Mouse (Mus musculus) testis, adult 2 months (tissue): Measurements from ENCODE around the gene Aes. TPM values are rescaled to one million over a fixed set of nuclear protein-coding genes. Genes with fewer than 3 reads are reported as not detected.

Source experiments
- H3K27ac ChIP-seq: fragments of 200-500 bp; 2 replicates; pipeline ENCODE4 v1.5.1; 2012; ENCODE audit warnings: low read depth, low read length; ENCODE audit not compliant: control insufficient read depth, insufficient read depth
- H3K27me3 ChIP-seq: fragments of 200-500 bp; 2 replicates; pipeline ENCODE4 v1.6.1; 2012; ENCODE audit warnings: mild to moderate bottlenecking, low read length, moderate library complexity; ENCODE audit not compliant: control insufficient read depth, insufficient read depth
- H3K36me3 ChIP-seq: fragments of 200-500 bp; 2 replicates; pipeline ENCODE4 v1.6.1; 2012; ENCODE audit warnings: mild to moderate bottlenecking, low read length; ENCODE audit not compliant: control insufficient read depth, insufficient read depth
- H3K4me1 ChIP-seq: fragments of 200-500 bp; 2 replicates; pipeline ENCODE4 v1.6.1; 2012; ENCODE audit warnings: low read length; ENCODE audit not compliant: control insufficient read depth, insufficient read depth
- H3K4me3 ChIP-seq: fragments of 200-500 bp; 2 replicates; pipeline ENCODE4 v1.5.1; 2012; ENCODE audit warnings: low read depth, mild to moderate bottlenecking, low read length, moderate library complexity, mixed read lengths; ENCODE audit not compliant: control insufficient read depth
- CTCF ChIP-seq: fragments of 200-500 bp; IDR thresholded peaks from 2 replicates; pipeline ENCODE4 v1.5.1; 2012; ENCODE audit warnings: low read depth, mild to moderate bottlenecking, inconsistent platforms, low read length, moderate library complexity; ENCODE audit not compliant: control insufficient read depth, insufficient read depth, insufficient replicate concordance
- POLR2A ChIP-seq: fragments of 200-500 bp; IDR thresholded peaks from 2 replicates; pipeline ENCODE4 v1.6.1; 2012; ENCODE audit warnings: low read depth, mild to moderate bottlenecking, inconsistent platforms, low read length, moderate library complexity; ENCODE audit not compliant: control insufficient read depth
- polyA plus RNA-seq: library from polyadenylated mRNA; depleted of rRNA; stranded (reverse); fragments of >200 nt; gene quantifications from 2 replicates; pipeline ENCODE4 v1.2.3, GENCODE M21; 2012

Aes gene
- polyA plus RNA-seq, 1 experiment = 154 TPM

GRCm38 (mm10) chr10:81598342-81598741 is 39.1 kb downstream of the Aes start:
- no peak overlapping the region for H3K4me3 ChIP-seq
- peaks cover 21% of the 10 kb centered on the region for H3K4me1 ChIP-seq
- H3K27ac ChIP-seq = no peak overlapping the region
- TF ChIP-seq POLR2A (no peak), CTCF (no peak)
- H3K36me3 ChIP-seq = no peaks in the 10 kb centered on the region
- no peaks in the 10 kb centered on the region for H3K27me3 ChIP-seq

- no peak for TF ChIP-seq CTCF
- no peak for TF ChIP-seq POLR2A
- Histone ChIP-seq H3K4me1 (peaks cover 21% of the 10 kb centered on the region), H3K27me3 (no peaks in the 10 kb centered on the region), H3K4me3 (no peak overlapping the region), H3K36me3 (no peaks in the 10 kb centered on the region), H3K27ac (no peak overlapping the region)
These were observed 39.6 kb downstream of the Aes start for GRCm38 (mm10) chr10:81598871-81599270.

- Histone ChIP-seq H3K4me3 (no peak overlapping the region), H3K27me3 (no peaks in the 10 kb centered on the region), H3K4me1 (peaks cover 21% of the 10 kb centered on the region), H3K36me3 (no peaks in the 10 kb centered on the region), H3K27ac (no peak overlapping the region)
- TF ChIP-seq CTCF (no peak), POLR2A (no peak)
These were observed 40.3 kb downstream of the Aes start for GRCm38 (mm10) chr10:81599630-81600029.

DNA sequence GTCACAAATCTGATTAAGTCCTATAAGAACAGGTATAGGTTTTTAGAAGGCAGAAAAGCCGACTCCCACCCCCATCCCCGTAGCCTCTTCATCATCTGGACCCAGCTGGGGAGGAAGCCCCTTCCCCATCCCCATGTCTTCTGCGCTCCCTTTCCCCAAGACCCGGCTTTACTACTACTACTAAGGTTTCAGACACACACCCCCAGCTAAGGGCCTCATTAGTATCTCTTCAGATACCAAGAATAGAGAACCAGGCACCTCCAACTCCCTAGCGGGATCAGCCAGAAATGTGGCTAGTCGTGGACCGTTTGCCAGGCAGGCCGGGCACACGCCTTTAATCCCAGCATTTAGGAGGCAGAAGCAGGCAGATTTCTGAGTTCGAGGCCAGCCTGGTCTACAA is 40.8 kb downstream of the Aes start:
- Histone ChIP-seq H3K36me3 (no peaks in the 10 kb centered on the region), H3K4me3 (no peak overlapping the region), H3K27ac (no peak overlapping the region), H3K4me1 (peaks cover 25% of the 10 kb centered on the region), H3K27me3 (no peaks in the 10 kb centered on the region)
- TF ChIP-seq CTCF (no peak), POLR2A (no peak)

DNA sequence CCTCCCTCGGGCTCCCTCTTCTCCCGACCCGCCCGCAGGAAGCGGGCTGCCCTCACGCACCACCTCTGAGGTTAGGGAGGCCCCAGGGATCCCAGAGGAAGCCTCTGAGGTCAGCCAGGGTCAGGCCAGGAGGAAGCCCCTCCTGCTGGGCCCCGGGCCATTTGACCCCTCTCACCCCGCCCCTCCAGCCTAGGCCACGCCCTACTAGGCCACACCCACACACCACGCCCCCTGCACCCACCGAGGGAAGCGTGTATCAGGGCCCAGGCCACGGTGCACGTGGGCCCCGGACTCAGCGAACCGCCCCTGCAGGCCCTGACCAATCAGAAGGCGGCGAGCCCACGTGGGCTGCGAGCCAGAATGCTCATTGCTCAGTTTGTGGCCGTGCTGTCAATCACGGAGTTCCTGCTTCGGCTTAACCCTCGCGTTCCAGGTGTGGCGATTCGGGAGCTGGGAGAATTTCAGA is 41.5 kb downstream of the Aes start, which contains the start of gene Tle6:
Gene Tle6, minus strand, starts transcription at position 336 of the 466 bp plus-strand sequence.
- Histone ChIP-seq H3K36me3 (no peaks in the 10 kb centered on the region), H3K4me1 (peaks cover 21% of the 10 kb centered on the region), H3K4me3 (peak within 1 kb of the TSS; percentile 70), H3K27me3 (no peaks in the 10 kb centered on the region), H3K27ac (peak within 1 kb of the TSS; percentile 73)
- TF ChIP-seq CTCF (no peak), POLR2A (0 out of 2 replicates have a peak, but pooled peaks have one; percentile 30)

DNA sequence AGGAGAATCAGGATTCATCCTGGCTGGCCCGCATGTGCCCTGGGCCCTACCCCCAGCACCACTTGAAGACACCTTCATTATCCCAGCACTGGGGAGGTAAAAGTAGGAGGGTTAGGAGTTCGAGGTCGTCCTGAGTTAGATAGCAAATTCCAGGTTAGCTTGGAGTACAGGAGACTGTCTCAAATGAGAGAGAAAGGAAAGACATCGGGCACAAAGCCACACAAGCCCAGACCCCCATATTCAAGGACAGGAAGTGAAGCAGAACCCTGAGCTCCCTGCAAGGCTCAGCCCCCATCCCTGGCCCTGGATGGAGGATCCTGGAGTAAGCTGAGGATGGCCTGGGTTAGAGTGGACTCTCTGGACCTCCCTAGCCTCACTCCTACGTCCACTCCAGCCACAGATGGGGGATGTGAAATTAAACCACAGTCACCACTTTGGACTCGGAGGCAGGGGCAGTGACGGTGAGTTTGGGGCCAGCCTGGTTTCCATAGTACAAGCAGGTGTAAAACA is 42.2 kb downstream of the Aes start:
- peaks cover 23% of the 10 kb centered on the region for H3K4me1 ChIP-seq
- H3K36me3 ChIP-seq = no peaks in the 10 kb centered on the region
- H3K27me3 ChIP-seq = no peaks in the 10 kb centered on the region
- peak overlapping the region; percentile 73; the same call in 1 of the 2 replicates for H3K27ac ChIP-seq
- peak overlapping the region; percentile 70 for H3K4me3 ChIP-seq
- TF ChIP-seq CTCF (no peak), POLR2A (no peak)

DNA sequence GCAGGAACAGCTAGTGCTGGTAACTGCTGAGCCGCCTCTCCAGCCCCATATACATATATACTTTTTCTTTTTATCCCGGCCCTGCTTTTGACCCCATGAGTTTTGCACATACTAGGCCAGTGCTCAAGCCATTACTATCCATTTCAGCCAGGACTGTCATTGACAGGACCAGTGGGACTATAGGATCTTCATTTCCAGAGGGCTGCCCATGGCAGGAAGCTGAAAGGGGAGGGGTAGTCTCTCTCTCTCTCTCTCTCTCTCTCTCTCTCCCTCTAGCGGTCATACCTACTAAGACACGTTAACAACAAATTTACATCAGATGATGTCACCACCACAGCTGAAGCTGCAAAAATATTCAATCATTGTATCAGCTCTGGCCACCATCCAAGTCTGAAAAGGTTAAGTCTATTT is 43.5 kb downstream of the Aes start:
- peaks cover 26% of the 10 kb centered on the region for H3K4me1 ChIP-seq
- H3K27me3 ChIP-seq = no peaks in the 10 kb centered on the region
- H3K4me3 ChIP-seq = no peak overlapping the region
- H3K36me3 ChIP-seq = no peaks in the 10 kb centered on the region
- H3K27ac ChIP-seq = no peak overlapping the region
- no peak for TF ChIP-seq POLR2A
- TF ChIP-seq CTCF = no peak
